Mouse (Mus musculus): ENCODE measurements around the gene Vwa2.

- TF ChIP-seq CTCF (IDR thresholded peaks at IDR 0.05 in 2 of 3, conservative IDR thresholded peaks at IDR 0.05 in 1 of 3; ENCODE audit: control insufficient read depth in 1 of 3, insufficient read depth in 1 of 3, low read depth in 2 of 3, low read length in 3 of 3, poor library complexity in 1 of 3, severe bottlenecking in 1 of 3), result no peak
- TF ChIP-seq NELFE (IDR thresholded peaks at IDR 0.05; ENCODE audit: low read depth, low read length), result no peak
- no peak for TF ChIP-seq TCF12 (IDR thresholded peaks at IDR 0.05; ENCODE audit: low read depth, low read length)
- TF ChIP-seq GATA1 (IDR thresholded peaks at IDR 0.05; ENCODE audit: low read depth, low read length), result no peak
- no peak for TF ChIP-seq POLR2A (IDR thresholded peaks at IDR 0.05; ENCODE audit: control insufficient read depth in 1 of 2, insufficient read depth in 1 of 2, low read depth in 1 of 2, low read length in 2 of 2, poor library complexity in 1 of 2)
- no peak for TF ChIP-seq UBTF (IDR thresholded peaks at IDR 0.05; ENCODE audit: borderline replicate concordance, insufficient read depth, low read depth, low read length)
- TF ChIP-seq JUND (IDR thresholded peaks at IDR 0.05; ENCODE audit: low read depth, low read length), result no peak
- TF ChIP-seq MEF2A (IDR thresholded peaks at IDR 0.05; ENCODE audit: extremely low read depth, insufficient replicate concordance, low read depth, low read length, poor library complexity, severe bottlenecking), result no peak
- TF ChIP-seq ELF1 (IDR thresholded peaks at IDR 0.05; ENCODE audit: low read depth, low read length), result no peak
- no peak for TF ChIP-seq ZNF384 (IDR thresholded peaks at IDR 0.05; ENCODE audit: low read depth, low read length)
- TF ChIP-seq CHD2 (IDR thresholded peaks at IDR 0.05; ENCODE audit: low read length), result no peak
- TF ChIP-seq ETS1 (IDR thresholded peaks at IDR 0.05; ENCODE audit: low read depth, low read length), result no peak
Measured at GRCm38 (mm10) chr19:56838942-56839706, 34.9 kb upstream of the Vwa2 start.

Measured in MEL (cell line).